Mouse (Mus musculus) hindbrain, embryonic 14.5 days (tissue): ENCODE results near the gene Tbxa2r. TPM values are rescaled to one million over a fixed set of nuclear protein-coding genes. Genes with fewer than 3 reads are reported as not detected.

ENCODE experiments used
- ATAC-seq: fragments of 200-750 bp; cut with Nextera tagmentation; 2 replicates; pipeline ENCODE4 v1.8.0; 2017; ENCODE audit warnings: moderate number of reproducible peaks, mild to moderate bottlenecking, moderate TSS enrichment, moderate library complexity; ENCODE audit not compliant: low FRiP score
- DNase-seq: peaks from one replicate; pipeline ENCODE4 v3.0.0-alpha.2; 2015; ENCODE audit warnings: low spot score
- H3K27ac ChIP-seq: fragments of 300-500 bp; sonication (generic); 2 replicates; pipeline ENCODE4 v1.5.1; 2014; ENCODE audit warnings: mild to moderate bottlenecking, moderate library complexity
- H3K27me3 ChIP-seq: fragments of 300-500 bp; sonication (generic); 2 replicates; pipeline ENCODE4 v1.6.1; 2014; ENCODE audit warnings: mild to moderate bottlenecking, low read length, mixed read lengths; ENCODE audit not compliant: control insufficient read depth, insufficient read depth
- H3K36me3 ChIP-seq: fragments of 300-500 bp; sonication (generic); replicated peaks from 2 replicates; pipeline ENCODE4 v1.6.1; 2014; ENCODE audit not compliant: control insufficient read depth, insufficient read depth
- H3K4me1 ChIP-seq: fragments of 300-500 bp; sonication (generic); replicated peaks from 2 replicates; pipeline ENCODE4 v1.6.1; 2014; ENCODE audit warnings: antibody characterized with exemption, low read length, mixed read lengths; ENCODE audit not compliant: control insufficient read depth, insufficient read depth
- H3K4me2 ChIP-seq: fragments of 300-500 bp; sonication (generic); replicated peaks from 2 replicates; pipeline ENCODE4 v1.6.1; 2014; ENCODE audit warnings: mild to moderate bottlenecking, moderate library complexity
- H3K4me3 ChIP-seq: fragments of 300-500 bp; sonication (generic); replicated peaks from 2 replicates; pipeline ENCODE4 v1.5.1; 2014; ENCODE audit warnings: mild to moderate bottlenecking, low read length
- H3K9ac ChIP-seq: fragments of 300-500 bp; sonication (generic); 2 replicates; pipeline ENCODE4 v1.6.1; 2014
- H3K9me3 ChIP-seq: fragments of 300-500 bp; sonication (generic); 2 replicates; pipeline ENCODE4 v1.6.1; 2016; ENCODE audit warnings: low read length; ENCODE audit not compliant: control insufficient read depth
- WGBS: fragments of 180-500 bp; shearing (Covaris S2); extraction: QIAGEN DNeasy Blood & Tissue Kit; methylation state at CpG from one replicate; pipeline ENCODE4 v1.1.7; 2014; 5-methylcytosine and 5-hydroxymethylcytosine counted together
- polyA plus RNA-seq: library from polyadenylated mRNA; unstranded; fragments of >200 nt; fragmentation: Nextera tagmentation; extraction: Ambion mirVana; gene quantifications from 2 replicates; pipeline ENCODE4 v1.2.1, GENCODE M21; 2014

The Tbxa2r gene
- polyA plus RNA-seq, 1 experiment from 2014 or later, result 5.4 TPM

DNA sequence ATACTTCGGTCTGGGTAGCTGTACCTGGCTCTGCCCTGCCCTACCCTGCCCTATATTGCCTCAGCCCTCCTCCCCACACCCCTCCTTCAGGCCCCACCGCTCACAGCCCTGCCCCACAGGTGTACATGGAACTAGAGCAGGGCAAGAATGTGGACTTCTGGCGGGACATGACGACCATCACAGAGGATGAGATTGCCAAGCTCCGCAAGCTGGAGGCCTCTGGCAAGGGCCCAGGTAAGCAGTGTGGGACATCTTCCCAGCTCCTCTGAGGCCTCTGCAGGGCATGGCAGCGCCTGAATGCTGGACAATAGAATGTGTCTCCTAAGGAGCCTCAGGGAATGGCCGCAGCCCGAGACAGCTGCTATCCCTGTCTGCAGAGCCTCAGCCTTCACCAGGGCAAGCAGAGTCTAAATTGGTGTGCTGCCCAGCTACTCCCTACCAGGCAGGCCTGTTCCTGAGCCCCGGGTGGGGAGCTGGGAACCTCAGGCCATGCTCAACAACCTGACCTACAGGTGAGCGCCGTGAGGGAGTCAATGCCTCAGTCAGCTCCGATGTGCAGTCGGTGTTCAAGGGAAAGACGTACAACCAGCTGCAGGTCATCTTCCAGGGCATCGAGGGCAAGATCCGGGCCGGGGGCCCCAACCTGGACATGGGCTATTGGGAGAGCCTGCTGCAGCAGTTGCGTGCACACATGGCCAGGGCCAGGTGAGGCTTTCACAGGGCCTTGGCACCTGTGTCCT is 4.6 kb upstream of the Tbxa2r start:
- no peak overlapping the region for H3K9ac ChIP-seq
- no peak for ATAC-seq

GRCm38 (mm10) chr10:81325176-81325575 is 3.4 kb upstream of the Tbxa2r start:
- Histone ChIP-seq H3K9ac (no peak overlapping the region), H3K9me3 (no peaks in the 10 kb centered on the region), H3K4me3 (no peak overlapping the region), H3K4me1 (peaks cover 8% of the 10 kb centered on the region), H3K4me2 (no peak overlapping the region), H3K36me3 (peaks cover 58% of the 10 kb centered on the region), H3K27me3 (no peaks in the 10 kb centered on the region), H3K27ac (no peak overlapping the region)
- DNase-seq (no peak), ATAC-seq (no peak)
- WGBS, result 92% methylated on average over 21 of the region's 21 CpGs

More for the DNA sequence above, 4.6 kb upstream of the Tbxa2r start:
- Histone ChIP-seq H3K36me3 (peaks cover 58% of the 10 kb centered on the region), H3K4me2 (no peak overlapping the region), H3K27ac (no peak overlapping the region), H3K4me1 (peaks cover 17% of the 10 kb centered on the region), H3K27me3 (no peaks in the 10 kb centered on the region), H3K9me3 (no peaks in the 10 kb centered on the region), H3K4me3 (no peak overlapping the region)
- 96% methylated on average over 18 of the region's 18 CpGs for WGBS
- no peak for DNase-seq

DNA sequence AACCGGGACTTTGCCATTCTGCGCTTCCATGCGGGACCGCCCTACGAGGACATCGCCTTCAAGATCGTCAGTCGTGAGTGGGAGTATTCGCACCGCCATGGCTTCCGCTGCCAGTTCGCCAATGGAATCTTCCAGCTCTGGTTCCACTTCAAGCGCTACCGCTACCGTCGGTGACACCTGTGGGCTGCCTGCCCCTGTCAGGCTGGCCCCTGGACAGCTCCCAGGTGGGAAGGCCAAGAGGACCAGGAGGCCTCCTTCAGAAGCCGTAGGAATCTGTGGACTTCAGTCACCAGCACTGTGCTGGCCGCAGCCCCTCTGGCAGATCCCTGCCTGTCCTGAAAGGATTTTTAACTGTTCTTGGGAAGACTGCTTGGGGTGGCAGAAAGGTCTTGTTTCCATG is 2.8 kb upstream of the Tbxa2r start:
- Histone ChIP-seq H3K9me3 (no peaks in the 10 kb centered on the region), H3K9ac (no peak overlapping the region), H3K4me2 (no peak overlapping the region), H3K4me1 (peaks cover 8% of the 10 kb centered on the region), H3K27me3 (no peaks in the 10 kb centered on the region), H3K27ac (no peak overlapping the region), H3K36me3 (peaks cover 58% of the 10 kb centered on the region), H3K4me3 (no peak overlapping the region)
- DNase-seq (no peak), ATAC-seq (no peak)
- 94% methylated on average over 18 of the region's 18 CpGs for WGBS

GRCm38 (mm10) chr10:81326858-81327257 is 1.7 kb upstream of the Tbxa2r start:
- ATAC-seq, result no peak

DNA sequence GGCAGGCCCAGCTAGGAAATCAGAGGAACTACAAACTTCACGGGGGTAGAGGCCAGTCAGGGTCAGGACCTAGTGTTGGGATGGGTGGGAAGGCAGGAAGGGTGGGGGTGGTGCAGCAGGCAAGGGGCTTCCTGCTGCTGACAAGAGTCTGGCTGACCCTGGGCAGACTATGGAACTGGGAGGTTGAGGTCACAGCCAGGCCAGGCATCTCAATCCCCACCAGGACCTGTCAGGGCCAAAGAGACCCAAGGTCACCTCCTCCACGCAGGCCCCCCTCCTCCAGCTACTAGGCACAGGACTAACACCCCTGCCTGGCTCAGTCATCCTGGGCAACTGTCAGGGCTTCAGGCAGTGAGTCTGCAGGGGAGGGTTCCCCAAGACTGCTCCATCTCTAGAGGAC is 572 bp upstream of the Tbxa2r start:
- peaks cover 10% of the 10 kb centered on the region for H3K27me3 ChIP-seq
- no peak overlapping the region for H3K4me2 ChIP-seq
- DNase-seq (no peak), ATAC-seq (no peak)
- peaks cover 51% of the 10 kb centered on the region for H3K36me3 ChIP-seq
- H3K9ac ChIP-seq, result no peak overlapping the region
- whole genome bisulfite sequencing, result 33% methylated on average over 2 of the region's 2 CpGs
- H3K4me3 ChIP-seq, result no peak overlapping the region
- no peaks in the 10 kb centered on the region for H3K9me3 ChIP-seq
- H3K27ac ChIP-seq, result 0 out of 2 replicates have a peak overlapping the region, but pooled peaks have one; percentile 5
- no peaks in the 10 kb centered on the region for H3K4me1 ChIP-seq

More at GRCm38 (mm10) chr10:81326858-81327257, 1.7 kb upstream of the Tbxa2r start:
- 0 out of 2 replicates have a peak overlapping the region, but pooled peaks have one; percentile 0 for H3K27ac ChIP-seq
- H3K4me2 ChIP-seq, result no peak overlapping the region
- 84% methylated on average over 6 of the region's 6 CpGs for WGBS
- no peak overlapping the region for H3K4me3 ChIP-seq
- no peak overlapping the region for H3K9ac ChIP-seq
- no peaks in the 10 kb centered on the region for H3K9me3 ChIP-seq
- no peak for DNase-seq
- no peaks in the 10 kb centered on the region for H3K27me3 ChIP-seq
- H3K4me1 ChIP-seq, result peaks cover 4% of the 10 kb centered on the region
- H3K36me3 ChIP-seq, result peaks cover 58% of the 10 kb centered on the region

DNA sequence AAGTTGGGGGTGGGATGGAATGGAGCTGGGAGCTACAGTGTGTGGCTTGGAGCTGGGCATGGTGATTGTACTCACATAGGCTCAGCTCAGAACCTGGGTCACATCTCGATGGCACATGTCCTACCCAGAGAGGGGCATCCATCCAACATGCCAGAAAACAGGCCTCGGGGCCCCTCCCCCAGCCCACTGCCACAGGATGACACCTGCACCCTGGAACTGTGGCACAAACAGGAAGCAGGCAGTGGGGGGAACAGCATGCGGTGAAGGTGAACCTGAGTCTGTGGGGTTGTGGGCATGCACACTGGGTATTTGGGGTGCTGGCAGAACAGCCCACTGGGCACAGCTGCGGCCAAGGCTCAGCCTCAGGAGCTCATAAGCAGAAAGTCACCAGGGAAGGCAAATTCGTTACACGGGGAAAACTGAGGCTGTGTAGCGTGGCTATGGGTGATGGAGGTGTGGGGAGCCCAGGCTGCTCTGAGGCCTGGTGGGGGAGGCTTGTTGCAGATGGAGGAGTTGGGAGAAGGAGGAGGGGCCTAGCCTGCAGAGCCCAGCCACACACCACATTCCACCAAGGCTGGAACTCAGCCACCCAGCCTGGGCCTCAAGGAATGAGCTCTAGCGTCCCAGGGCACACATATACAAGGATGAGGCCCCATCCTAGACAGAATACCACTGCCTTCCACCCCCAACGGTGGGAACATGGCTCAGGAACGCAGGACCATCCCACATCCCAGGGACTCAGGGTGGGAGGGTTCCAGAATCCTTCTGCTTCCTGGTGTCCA is 854 bp downstream of the Tbxa2r start:
- no peaks in the 10 kb centered on the region for H3K9me3 ChIP-seq
- peaks cover 15% of the 10 kb centered on the region for H3K27me3 ChIP-seq
- ATAC-seq (no peak), DNase-seq (no peak)
- 66% methylated on average over 10 of the region's 10 CpGs for WGBS
- H3K27ac ChIP-seq, result 0 out of 2 replicates have a peak overlapping the region, but pooled peaks have one; percentile 20
- no peak overlapping the region for H3K4me2 ChIP-seq
- H3K36me3 ChIP-seq, result peaks cover 37% of the 10 kb centered on the region
- H3K4me3 ChIP-seq, result no peak overlapping the region
- H3K4me1 ChIP-seq, result no peaks in the 10 kb centered on the region
- H3K9ac ChIP-seq, result 0 out of 2 replicates have a peak overlapping the region, but pooled peaks have one; percentile 10

DNA sequence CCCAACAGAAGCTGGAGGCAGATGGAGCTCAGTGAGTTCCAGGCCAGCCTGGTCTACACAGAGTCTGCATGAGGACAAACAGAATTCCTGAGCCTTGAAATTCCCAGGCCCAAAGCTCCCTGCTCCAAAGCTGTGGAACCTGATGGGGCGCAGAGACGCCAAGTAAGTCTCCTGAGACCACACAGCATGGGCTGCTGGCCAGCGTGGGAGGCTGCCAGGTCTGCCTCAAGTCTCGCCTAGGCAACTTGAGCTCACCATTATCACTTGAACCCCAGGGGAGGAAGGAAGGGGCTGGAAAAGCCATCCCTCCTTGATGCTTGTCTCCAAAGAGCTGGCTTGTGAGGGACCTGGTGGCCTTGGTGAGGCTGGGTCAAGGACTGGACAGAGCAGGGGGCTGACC is 1.5 kb downstream of the Tbxa2r start:
- Histone ChIP-seq H3K4me3 (no peak overlapping the region), H3K27me3 (peaks cover 15% of the 10 kb centered on the region), H3K4me1 (no peaks in the 10 kb centered on the region), H3K9me3 (no peaks in the 10 kb centered on the region), H3K9ac (no peak overlapping the region), H3K36me3 (peaks cover 30% of the 10 kb centered on the region), H3K4me2 (no peak overlapping the region), H3K27ac (0 out of 2 replicates have a peak overlapping the region, but pooled peaks have one; percentile 20)
- ATAC-seq, result no peak
- WGBS, result 52% methylated on average over 4 of the region's 4 CpGs
- no peak for DNase-seq

DNA sequence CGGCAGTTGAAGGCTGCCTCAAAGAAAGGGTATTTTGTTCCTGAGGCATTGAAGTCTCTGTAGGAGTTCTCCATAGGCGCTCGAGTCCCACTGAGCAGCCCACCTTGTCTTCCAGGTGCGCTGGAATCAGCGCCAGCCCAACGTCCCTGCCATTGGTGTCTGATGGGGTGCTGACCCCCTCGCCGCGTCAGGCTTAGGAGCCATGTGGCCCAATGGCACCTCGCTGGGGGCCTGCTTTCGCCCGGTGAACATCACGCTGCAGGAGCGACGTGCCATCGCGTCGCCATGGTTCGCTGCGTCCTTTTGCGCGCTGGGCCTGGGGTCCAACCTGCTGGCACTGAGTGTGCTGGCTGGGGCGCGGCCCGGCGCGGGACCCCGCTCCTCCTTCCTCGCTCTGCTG is 3.7 kb downstream of the Tbxa2r start:
- Histone ChIP-seq H3K9ac (no peak overlapping the region; the same call in 1 of the 2 replicates), H3K4me1 (no peaks in the 10 kb centered on the region), H3K27ac (no peak overlapping the region), H3K27me3 (peaks cover 18% of the 10 kb centered on the region), H3K36me3 (peaks cover 8% of the 10 kb centered on the region; the same call in 1 of the 2 replicates), H3K4me3 (no peak overlapping the region), H3K9me3 (no peaks in the 10 kb centered on the region), H3K4me2 (no peak overlapping the region)
- DNase-seq (no peak), ATAC-seq (no peak)
- whole genome bisulfite sequencing, result 9% methylated on average over 29 of the region's 29 CpGs

GRCm38 (mm10) chr10:81334324-81334723 is 5.8 kb downstream of the Tbxa2r start:
- DNase-seq, result no peak

More at GRCm38 (mm10) chr10:81334324-81334723, 5.8 kb downstream of the Tbxa2r start:
- Histone ChIP-seq H3K9me3 (no peaks in the 10 kb centered on the region), H3K27ac (no peak overlapping the region), H3K4me1 (no peaks in the 10 kb centered on the region), H3K4me2 (no peak overlapping the region), H3K9ac (no peak overlapping the region), H3K4me3 (no peak overlapping the region), H3K27me3 (peaks cover 32% of the 10 kb centered on the region), H3K36me3 (no peaks in the 10 kb centered on the region)
- ATAC-seq, result no peak
- WGBS, result 61% methylated on average over 11 of the region's 11 CpGs
